Mouse (Mus musculus) ES-CJ7 (cell line): ENCODE results near the gene Prss50.
A peak's percentile ranks its signal among the peaks of the same experiment; 100 is the strongest.
"Not testable (repeated sequence)": the region's sequence is repeated elsewhere in the genome, so short reads cannot be mapped to it uniquely, and the experiment has no call there.

ENCODE experiments used
- DNase-seq: peaks from one replicate; pipeline ENCODE4 v3.0.0; 2011; ENCODE audit warnings: low read depth, low spot score

Gene Prss50

GRCm38 (mm10) chr9:110857781-110858472 is at the start of gene Prss50:
Prss50 (plus strand) TSS chr9:110857967.
- DNase-seq = peak; percentile 73

GRCm38 (mm10) chr9:110810051-110810450 is 47.7 kb upstream of the Prss50 start:
- no peak for DNase-seq

- peak; percentile 57 for DNase-seq
Observed at GRCm38 (mm10) chr9:110813789-110814188, 44.0 kb upstream of the Prss50 start, which contains the start of gene Prss44. Prss44 (plus strand) TSS chr9:110813994.

GRCm38 (mm10) chr9:110820546-110820945 is 37.2 kb upstream of the Prss50 start:
- not testable (repeated sequence) for DNase-seq

GRCm38 (mm10) chr9:110821436-110821835 is 36.3 kb upstream of the Prss50 start:
- DNase-seq = no peak

GRCm38 (mm10) chr9:110825426-110825825 is 32.3 kb upstream of the Prss50 start:
- DNase-seq = no peak

- no peak for DNase-seq
Observed at GRCm38 (mm10) chr9:110825832-110826231, 31.9 kb upstream of the Prss50 start.

- DNase-seq = no peak
Observed at GRCm38 (mm10) chr9:110826390-110826789, 31.4 kb upstream of the Prss50 start, which contains the start of gene Prss43. Prss43 (plus strand) TSS chr9:110826690.

- peak; percentile 92 for DNase-seq
Observed at GRCm38 (mm10) chr9:110833021-110833420, 24.7 kb upstream of the Prss50 start.

- DNase-seq = no peak
Observed at GRCm38 (mm10) chr9:110834411-110834810, 23.4 kb upstream of the Prss50 start, which contains the start of gene Prss45. Prss45 (plus strand) TSS chr9:110834588.

GRCm38 (mm10) chr9:110834961-110835360 is 22.8 kb upstream of the Prss50 start:
- DNase-seq = no peak

- DNase-seq = no peak
Observed at GRCm38 (mm10) chr9:110836112-110836511, 21.7 kb upstream of the Prss50 start.

GRCm38 (mm10) chr9:110840905-110841304 is 16.9 kb upstream of the Prss50 start:
- no peak for DNase-seq

GRCm38 (mm10) chr9:110841438-110841837 is 16.3 kb upstream of the Prss50 start:
- DNase-seq = no peak

- no peak for DNase-seq
Observed at GRCm38 (mm10) chr9:110844206-110844605, 13.6 kb upstream of the Prss50 start, which contains the start of gene Prss46. Prss46 (plus strand) TSS chr9:110844506.

- peak; percentile 19 for DNase-seq
Observed at GRCm38 (mm10) chr9:110849162-110849561, 8.6 kb upstream of the Prss50 start.

- DNase-seq = peak; percentile 62
Observed at GRCm38 (mm10) chr9:110855903-110856302, 1.9 kb upstream of the Prss50 start.

- no peak for DNase-seq
Observed at GRCm38 (mm10) chr9:110856920-110857319, 847 bp upstream of the Prss50 start.

GRCm38 (mm10) chr9:110858523-110858922 is 756 bp downstream of the Prss50 start:
- DNase-seq = no peak

GRCm38 (mm10) chr9:110858967-110859596 is 1.3 kb downstream of the Prss50 start:
- no peak for DNase-seq

GRCm38 (mm10) chr9:110871030-110871429 is 13.3 kb downstream of the Prss50 start:
- peak; percentile 71 for DNase-seq

- no peak for DNase-seq
Observed at GRCm38 (mm10) chr9:110873681-110874659, 16.2 kb downstream of the Prss50 start.
